Mouse (Mus musculus) liver, postnatal 0 days (tissue): ENCODE data around the gene Rem1.

ENCODE experiments used
- CTCF ChIP-seq: sonication (generic); IDR thresholded peaks from 2 replicates; pipeline ENCODE4 v1.5.1; 2016; ENCODE audit warnings: antibody characterized with exemption, low read depth
- EP300 ChIP-seq: IDR thresholded peaks from 2 replicates; pipeline ENCODE4 v1.6.1; 2016; ENCODE audit warnings: antibody characterized with exemption, low read depth, mild to moderate bottlenecking

- TF ChIP-seq CTCF, result no peak
- TF ChIP-seq EP300, result no peak
Measured at GRCm38 (mm10) chr2:152624566-152624965, 2.2 kb upstream of the Rem1 start.
